Mouse (Mus musculus) thymus, adult 2 months (tissue): ENCODE data around the gene Agpat2.

ENCODE experiments used
- CTCF ChIP-seq: fragments of 200-500 bp; IDR thresholded peaks from 2 replicates; pipeline ENCODE4 v1.5.1; 2012; ENCODE audit warnings: mild to moderate bottlenecking, control low read depth, low read length, moderate library complexity, borderline replicate concordance; ENCODE audit not compliant: control insufficient read depth, poor library complexity, insufficient read depth; ENCODE audit errors: extremely low read depth
- POLR2A ChIP-seq: fragments of 200-500 bp; IDR thresholded peaks from 2 replicates; pipeline ENCODE4 v1.6.1; 2012; ENCODE audit warnings: mild to moderate bottlenecking, low read length, control low read depth, moderate library complexity; ENCODE audit not compliant: control insufficient read depth, poor library complexity, insufficient read depth; ENCODE audit errors: extremely low read depth

- TF ChIP-seq POLR2A: no peak
- no peak for TF ChIP-seq CTCF
These were observed 12.8 kb downstream of the Agpat2 start for GRCm38 (mm10) chr2:26591416-26591815.
